Comparison of ENCODE assay signal across 14 mouse cellular contexts in genomic region chr14:85508527-85508926, GRCm38 (mm10).
DNase-seq lines count a peak whose midpoint lies in the region; ATAC-seq lines count a peak whose summit lies in the region.
"Had no signal": no experiment of that assay in that cellular context is flagged by ENCODE, and none has a peak within 500 bp of the region (broad histone marks: within the 10 kb centered on the region; RNA-seq: fewer than 3 reads in every experiment).

No protein-coding gene starts in this region.

- H3K9ac ChIP-seq in neural tube, embryonic 12.5 days = no peak overlapping the region
- no peak overlapping the region for H3K9ac ChIP-seq in forebrain, embryonic 16.5 days (replicated peaks; ENCODE audit: low read depth, low read length)
- H3K9ac ChIP-seq: heart, embryonic 12.5 days had no signal

- DNase-seq in neural tube, embryonic 10.5 days (ENCODE audit: extremely low spot score, low spot score) = no peak
- DNase-seq in mesoderm, embryonic 11.5 days (ENCODE audit: low read depth, low spot score) = peak; percentile 18
- peak; percentile 82 for DNase-seq in retina, postnatal 1 day
- DNase-seq in liver = no peak
- DNase-seq in gastrocnemius, adult 8-10 months (ENCODE audit: low spot score in 2 of 2) = no peak
- DNase-seq in frontal cortex, postnatal 25 days (ENCODE audit: low spot score in 2 of 2) = no peak
- DNase-seq: gastrocnemius, postnatal 36 days; kidney, adult 8-10 months; thymus, adult 18-20 months had no signal

- no peaks in the 10 kb centered on the region for H3K27me3 ChIP-seq in neural tube, embryonic 12.5 days (replicated peaks)
- no peaks in the 10 kb centered on the region for H3K27me3 ChIP-seq in forebrain, embryonic 16.5 days (replicated peaks; ENCODE audit: control insufficient read depth, insufficient read depth, low read length)
- H3K27me3 ChIP-seq: heart, embryonic 12.5 days had no signal

- H3K4me3 ChIP-seq in neural tube, embryonic 12.5 days = no peak overlapping the region
- no peak overlapping the region for H3K4me3 ChIP-seq in forebrain, embryonic 16.5 days (replicated peaks; ENCODE audit: low read length)
- H3K4me3 ChIP-seq: heart, embryonic 12.5 days had no signal

- no peak overlapping the region for H3K27ac ChIP-seq in neural tube, embryonic 12.5 days
- no peak overlapping the region for H3K27ac ChIP-seq in forebrain, embryonic 16.5 days (ENCODE audit: low read length)

- 0 out of 2 replicates have a peak, but pooled peaks cover 4% of the 10 kb centered on the region for H3K4me1 ChIP-seq in neural tube, embryonic 12.5 days
- H3K4me1 ChIP-seq in forebrain, embryonic 16.5 days (replicated peaks; ENCODE audit: control insufficient read depth, insufficient read depth, low read length) = peaks cover 13% of the 10 kb centered on the region

- peak; percentile 70 for ATAC-seq in neural tube, embryonic 12.5 days (ENCODE audit: low FRiP score, low read depth)
- ATAC-seq in forebrain, embryonic 16.5 days = peak; percentile 92
- ATAC-seq: CD4-positive, CD25-positive, alpha-beta regulatory T cell, adult 4 months had no signal

- H3K4me2 ChIP-seq in neural tube, embryonic 12.5 days (replicated peaks) = no peak overlapping the region
- no peak overlapping the region for H3K4me2 ChIP-seq in forebrain, embryonic 16.5 days (ENCODE audit: low read length)
- H3K4me2 ChIP-seq: heart, embryonic 12.5 days; liver, embryonic 11.5 days had no signal

- no peaks in the 10 kb centered on the region for H3K9me3 ChIP-seq in neural tube, embryonic 12.5 days
- no peaks in the 10 kb centered on the region for H3K9me3 ChIP-seq in forebrain, embryonic 16.5 days (ENCODE audit: control insufficient read depth, low read length)
- H3K9me3 ChIP-seq: heart, embryonic 12.5 days had no signal

- WGBS in neural tube, embryonic 12.5 days = 20% methylated on average over 3 of the region's 3 CpGs
- 3% methylated on average over 3 of the region's 3 CpGs for WGBS in forebrain, embryonic 16.5 days

- H3K36me3 ChIP-seq in neural tube, embryonic 12.5 days = no peaks in the 10 kb centered on the region
- no peaks in the 10 kb centered on the region for H3K36me3 ChIP-seq in forebrain, embryonic 16.5 days (ENCODE audit: control insufficient read depth, insufficient read depth)
- H3K36me3 ChIP-seq: heart, embryonic 12.5 days had no signal

Comparison
In these comparisons a context has a peak if more than half of its experiments do, and no peak if none do; other contexts are left out.
1. DNase-seq: peak in mesoderm, embryonic 11.5 days (single experiment) and retina, postnatal 1 day (single experiment); none in neural tube, embryonic 10.5 days (single experiment), liver (single experiment), gastrocnemius, adult 8-10 months (0 of 2) and frontal cortex, postnatal 25 days (0 of 2).